Mouse (Mus musculus) hindbrain, postnatal 0 days (tissue): ENCODE measurements at regions not wholly inside any gene's neighbourhood (a gene's known extent, or its start where the extent isn't known, plus 50 kb on each side); places are given as distances from the start of the nearest gene placed in this dataset.

Source experiments
- ATAC-seq: fragments of 200-750 bp; cut with Nextera tagmentation; 2 replicates; pipeline ENCODE4 v1.8.0; 2017; ENCODE audit warnings: mild to moderate bottlenecking, moderate TSS enrichment, moderate library complexity
- DNase-seq: peaks from one replicate; pipeline ENCODE4 v3.0.0-alpha.2; 2015; ENCODE audit warnings: low spot score
- H3K27ac ChIP-seq: fragments of 300-500 bp; sonication (generic); 2 replicates; pipeline ENCODE4 v1.5.1; 2014; ENCODE audit warnings: mild to moderate bottlenecking
- H3K27me3 ChIP-seq: fragments of 300-500 bp; sonication (generic); 2 replicates; pipeline ENCODE4 v1.6.1; 2014; ENCODE audit warnings: low read length, mixed read lengths; ENCODE audit not compliant: insufficient read depth
- H3K36me3 ChIP-seq: fragments of 300-500 bp; sonication (generic); 2 replicates; pipeline ENCODE4 v1.6.1; 2014; ENCODE audit warnings: low read length, mixed read lengths; ENCODE audit not compliant: insufficient read depth
- H3K4me1 ChIP-seq: fragments of 300-500 bp; sonication (generic); 2 replicates; pipeline ENCODE4 v1.6.1; 2014; ENCODE audit warnings: antibody characterized with exemption, low read length, mixed read lengths; ENCODE audit not compliant: insufficient read depth
- H3K4me2 ChIP-seq: fragments of 300-500 bp; sonication (generic); 2 replicates; pipeline ENCODE4 v1.6.1; 2014; ENCODE audit warnings: low read depth, mild to moderate bottlenecking, low read length, moderate library complexity, mixed read lengths
- H3K4me3 ChIP-seq: fragments of 300-500 bp; sonication (generic); 2 replicates; pipeline ENCODE4 v1.5.1; 2014; ENCODE audit warnings: low read length
- H3K9ac ChIP-seq: fragments of 300-500 bp; sonication (generic); replicated peaks from 2 replicates; pipeline ENCODE4 v1.6.1; 2014; ENCODE audit warnings: mild to moderate bottlenecking, low read length, moderate library complexity, mixed read lengths
- H3K9me3 ChIP-seq: fragments of 300-500 bp; sonication (generic); 2 replicates; pipeline ENCODE4 v1.6.1; 2016; ENCODE audit warnings: low read length, mixed read lengths
- CTCF ChIP-seq: IDR thresholded peaks from 2 replicates; pipeline ENCODE4 v1.5.1; 2016; ENCODE audit warnings: antibody characterized with exemption, control low read depth, low read depth
- WGBS: fragments of 180-500 bp; shearing (Covaris S2); extraction: QIAGEN DNeasy Blood & Tissue Kit; methylation state at CpG from one replicate; pipeline ENCODE4 v1.1.7; 2014; 5-methylcytosine and 5-hydroxymethylcytosine counted together

- Histone ChIP-seq H3K4me2 (no peak overlapping the region), H3K9me3 (no peaks in the 10 kb centered on the region), H3K27ac (no peak overlapping the region), H3K9ac (no peak overlapping the region), H3K4me3 (no peak overlapping the region), H3K36me3 (no peaks in the 10 kb centered on the region), H3K27me3 (no peaks in the 10 kb centered on the region), H3K4me1 (no peaks in the 10 kb centered on the region)
- DNase-seq: no peak
- WGBS: 76% methylated on average over 3 of the region's 3 CpGs
- no peak for ATAC-seq
- no peak for TF ChIP-seq CTCF
These were observed 97.7 kb upstream of the Tnfsf11 start for GRCm38 (mm10) chr14:78405568-78405967.

GRCm38 (mm10) chr14:78397914-78398313, 90.1 kb upstream of the Tnfsf11 start:
- Histone ChIP-seq H3K4me2 (no peak overlapping the region), H3K4me1 (no peaks in the 10 kb centered on the region), H3K9ac (no peak overlapping the region), H3K9me3 (no peaks in the 10 kb centered on the region), H3K27ac (no peak overlapping the region), H3K36me3 (no peaks in the 10 kb centered on the region), H3K4me3 (no peak overlapping the region), H3K27me3 (no peaks in the 10 kb centered on the region)
- TF ChIP-seq CTCF: no peak
- 70% methylated on average over 2 of the region's 2 CpGs for WGBS
- ATAC-seq (no peak), DNase-seq (no peak)

- Histone ChIP-seq H3K4me2 (no peak overlapping the region), H3K9ac (no peak overlapping the region), H3K36me3 (no peaks in the 10 kb centered on the region), H3K9me3 (no peaks in the 10 kb centered on the region), H3K4me3 (no peak overlapping the region), H3K4me1 (no peaks in the 10 kb centered on the region), H3K27ac (no peak overlapping the region), H3K27me3 (no peaks in the 10 kb centered on the region)
- DNase-seq (no peak), ATAC-seq (no peak)
- WGBS: 92% methylated on average over 6 of the region's 6 CpGs
- no peak for TF ChIP-seq CTCF
These were observed 87.8 kb upstream of the Tnfsf11 start for GRCm38 (mm10) chr14:78395631-78396030.

- no peak for TF ChIP-seq CTCF
- Histone ChIP-seq H3K9me3 (no peaks in the 10 kb centered on the region), H3K27me3 (no peaks in the 10 kb centered on the region), H3K4me2 (no peak overlapping the region), H3K4me1 (no peaks in the 10 kb centered on the region), H3K4me3 (no peak overlapping the region), H3K36me3 (no peaks in the 10 kb centered on the region), H3K9ac (no peak overlapping the region), H3K27ac (no peak overlapping the region)
- WGBS: 82% methylated on average over 5 of the region's 5 CpGs
- DNase-seq (no peak), ATAC-seq (no peak)
These were observed 79.2 kb upstream of the Tnfsf11 start for GRCm38 (mm10) chr14:78387011-78387410.

GRCm38 (mm10) chr14:78384370-78384769, 76.5 kb upstream of the Tnfsf11 start:
- Histone ChIP-seq H3K4me2 (no peak overlapping the region), H3K4me3 (no peak overlapping the region), H3K27ac (no peak overlapping the region), H3K9me3 (no peaks in the 10 kb centered on the region), H3K9ac (no peak overlapping the region), H3K4me1 (no peaks in the 10 kb centered on the region), H3K27me3 (no peaks in the 10 kb centered on the region), H3K36me3 (no peaks in the 10 kb centered on the region)
- ATAC-seq (no peak), DNase-seq (no peak)
- TF ChIP-seq CTCF: no peak
- 88% methylated on average over 1 of the region's 1 CpGs for WGBS

- Histone ChIP-seq H3K4me3 (no peak overlapping the region), H3K9me3 (no peaks in the 10 kb centered on the region), H3K27me3 (no peaks in the 10 kb centered on the region), H3K4me1 (no peaks in the 10 kb centered on the region), H3K36me3 (no peaks in the 10 kb centered on the region), H3K9ac (no peak overlapping the region), H3K27ac (no peak overlapping the region), H3K4me2 (no peak overlapping the region)
- WGBS: 27% methylated on average over 8 of the region's 8 CpGs
- TF ChIP-seq CTCF: no peak
- DNase-seq (peak; percentile 95), ATAC-seq (peak; percentile 99)
These were observed 75.4 kb upstream of the Tnfsf11 start for GRCm38 (mm10) chr14:78383256-78383709.

GRCm38 (mm10) chr14:78380011-78380410, 72.2 kb upstream of the Tnfsf11 start:
- Histone ChIP-seq H3K4me1 (no peaks in the 10 kb centered on the region), H3K27me3 (no peaks in the 10 kb centered on the region), H3K4me2 (no peak overlapping the region), H3K27ac (no peak overlapping the region), H3K9me3 (0 out of 2 replicates have a peak, but pooled peaks cover 2% of the 10 kb centered on the region), H3K9ac (no peak overlapping the region), H3K4me3 (no peak overlapping the region), H3K36me3 (no peaks in the 10 kb centered on the region)
- ATAC-seq (no peak), DNase-seq (no peak)
- TF ChIP-seq CTCF: peak; percentile 14; the same call in 1 of the 2 replicates
- WGBS: 58% methylated on average over 4 of the region's 4 CpGs
